Mouse (Mus musculus): ENCODE results near the gene Atp8a2. TPM values are rescaled to one million over a fixed set of nuclear protein-coding genes. Genes with fewer than 3 reads are reported as not detected.
"Not testable (repeated sequence)": the region's sequence is repeated elsewhere in the genome, so short reads cannot be mapped to it uniquely, and the experiment has no call there.

The Atp8a2 gene
- polyA plus RNA-seq, 1 experiment from 2014 or later = 7.4 TPM

DNA sequence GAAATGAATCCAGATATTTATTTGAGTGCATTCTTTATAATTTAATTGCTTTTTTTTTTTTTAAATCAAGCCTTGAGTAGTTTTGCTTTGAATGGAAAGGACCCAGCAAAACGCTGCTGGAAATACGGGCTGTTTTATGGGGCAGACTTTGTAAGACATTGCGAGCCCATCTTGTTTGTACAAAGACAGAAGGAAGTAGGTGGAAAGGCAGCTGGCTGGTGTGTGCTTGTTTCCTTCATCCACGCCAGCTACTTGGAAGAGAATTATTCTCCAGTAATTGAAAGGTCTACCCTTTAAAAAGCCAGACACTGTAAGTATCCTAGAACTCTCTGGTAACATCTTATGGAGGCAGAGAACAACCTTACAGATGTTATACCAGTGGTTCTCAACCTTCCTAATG, 476.6 kb downstream of the Atp8a2 start:
- no peaks in the 10 kb centered on the region for H3K9me3 ChIP-seq (ENCODE audit: control insufficient read depth, low read length)
- H3K4me3 ChIP-seq (ENCODE audit: low read depth, low read length) = no peak overlapping the region
- 91% methylated on average over 4 of the region's 4 CpGs for WGBS
- no peak overlapping the region for H3K9ac ChIP-seq (ENCODE audit: low read length)
- ATAC-seq (ENCODE audit: low FRiP score) (no peak), DNase-seq (ENCODE audit: low spot score, missing footprints) (no peak)
- H3K4me2 ChIP-seq = no peak overlapping the region
- no peaks in the 10 kb centered on the region for H3K36me3 ChIP-seq (ENCODE audit: control insufficient read depth, insufficient read depth, low read length)
- no peaks in the 10 kb centered on the region for H3K27me3 ChIP-seq (ENCODE audit: control insufficient read depth, insufficient read depth, low read length)
- peaks cover 11% of the 10 kb centered on the region; the same call in 1 of the 2 replicates for H3K4me1 ChIP-seq (ENCODE audit: control insufficient read depth, insufficient read depth, low read length)
- no peak overlapping the region for H3K27ac ChIP-seq (ENCODE audit: low read depth, low read length)

DNA sequence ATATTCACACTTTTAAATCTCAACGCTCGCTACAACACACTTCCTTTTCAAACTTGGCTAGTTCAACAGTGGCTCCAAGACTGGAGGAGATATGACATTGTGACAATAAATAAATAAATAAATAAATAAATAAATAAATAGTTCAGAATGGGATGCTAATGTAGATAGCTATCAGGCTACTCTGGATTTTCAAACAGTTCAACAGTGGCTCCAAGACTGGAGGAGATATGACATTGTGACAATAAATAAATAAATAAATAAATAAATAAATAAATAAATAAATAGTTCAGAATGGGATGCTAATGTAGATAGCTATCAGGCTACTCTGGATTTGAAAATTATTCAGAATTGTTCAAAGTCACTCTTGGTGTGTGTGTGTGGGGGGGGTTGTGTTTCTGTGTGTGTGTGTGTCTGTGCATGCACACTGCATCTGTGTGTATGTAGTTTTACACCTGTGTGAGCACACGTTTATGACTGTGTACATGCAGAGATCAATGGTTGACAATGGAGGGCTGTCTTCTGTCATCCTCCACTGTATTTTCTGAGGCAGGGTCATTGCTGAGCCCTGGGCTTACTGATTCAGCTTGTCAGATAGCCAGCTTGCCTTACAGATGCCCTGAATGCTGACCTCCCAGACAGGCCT, 480.4 kb downstream of the Atp8a2 start:
- peak; percentile 30; the same call in 1 of the 2 replicates for ATAC-seq (ENCODE audit: low FRiP score)
- not testable (repeated sequence) for H3K27ac ChIP-seq (ENCODE audit: low read depth, low read length); H3K9ac ChIP-seq (ENCODE audit: low read length); H3K36me3 ChIP-seq (ENCODE audit: control insufficient read depth, insufficient read depth, low read length); H3K4me2 ChIP-seq; H3K4me3 ChIP-seq (ENCODE audit: low read depth, low read length); H3K27me3 ChIP-seq (ENCODE audit: control insufficient read depth, insufficient read depth, low read length); H3K9me3 ChIP-seq (ENCODE audit: control insufficient read depth, low read length)
- DNase-seq (ENCODE audit: low spot score, missing footprints) = peak; percentile 83
- peaks cover 13% of the 10 kb centered on the region; the same call in 1 of the 2 replicates for H3K4me1 ChIP-seq (ENCODE audit: control insufficient read depth, insufficient read depth, low read length)
- 38% methylated on average over 3 of the region's 3 CpGs for WGBS

DNA sequence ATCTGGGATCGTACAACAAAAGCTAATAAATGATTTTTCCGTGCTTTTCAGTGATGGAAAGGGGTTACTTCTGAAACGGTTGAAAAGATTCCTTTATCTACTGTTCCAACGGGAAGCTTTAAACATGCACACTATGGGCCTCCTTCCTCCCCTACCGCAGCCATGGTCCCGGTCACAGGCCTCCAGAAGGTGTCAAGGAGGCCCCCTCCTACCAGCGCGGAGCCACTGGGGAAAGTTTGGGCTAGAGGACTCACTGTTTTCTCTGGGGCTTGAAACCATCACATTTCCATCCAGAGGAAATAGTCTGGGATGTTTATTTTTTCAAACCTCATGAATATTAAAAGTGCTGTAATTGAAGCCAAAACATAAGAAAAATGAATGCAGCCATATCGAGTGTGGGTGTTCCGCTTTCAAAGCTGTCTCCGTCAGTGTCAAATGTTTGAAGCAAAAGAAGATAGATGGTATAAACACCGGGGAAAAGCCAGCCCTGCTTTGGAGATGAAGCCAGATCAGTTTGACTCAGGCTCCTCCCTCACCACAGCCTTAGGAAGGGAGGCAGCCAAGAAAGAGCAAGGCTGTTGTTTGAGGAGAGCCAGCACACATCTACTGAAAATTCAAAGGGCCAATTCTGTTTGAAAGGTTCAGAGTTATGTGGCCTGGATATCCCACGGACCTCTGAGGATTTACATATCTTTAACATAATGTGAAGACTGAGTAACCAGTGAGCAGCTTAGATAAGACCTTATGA, 481.1 kb downstream of the Atp8a2 start:
- DNase-seq (ENCODE audit: low spot score, missing footprints) = peak; percentile 88
- WGBS = 49% methylated on average over 13 of the region's 13 CpGs
- Histone ChIP-seq H3K9me3 (ENCODE audit: control insufficient read depth, low read length) (no peaks in the 10 kb centered on the region), H3K27me3 (ENCODE audit: control insufficient read depth, insufficient read depth, low read length) (no peaks in the 10 kb centered on the region), H3K27ac (ENCODE audit: low read depth, low read length) (peak overlapping the region; percentile 25; the same call in 1 of the 2 replicates), H3K4me1 (ENCODE audit: control insufficient read depth, insufficient read depth, low read length) (peaks cover 13% of the 10 kb centered on the region; the same call in 1 of the 2 replicates), H3K4me2 (no peak overlapping the region), H3K36me3 (ENCODE audit: control insufficient read depth, insufficient read depth, low read length) (no peaks in the 10 kb centered on the region), H3K4me3 (ENCODE audit: low read depth, low read length) (no peak overlapping the region), H3K9ac (ENCODE audit: low read length) (no peak overlapping the region)
- peak; percentile 92 for ATAC-seq (ENCODE audit: low FRiP score)

DNA sequence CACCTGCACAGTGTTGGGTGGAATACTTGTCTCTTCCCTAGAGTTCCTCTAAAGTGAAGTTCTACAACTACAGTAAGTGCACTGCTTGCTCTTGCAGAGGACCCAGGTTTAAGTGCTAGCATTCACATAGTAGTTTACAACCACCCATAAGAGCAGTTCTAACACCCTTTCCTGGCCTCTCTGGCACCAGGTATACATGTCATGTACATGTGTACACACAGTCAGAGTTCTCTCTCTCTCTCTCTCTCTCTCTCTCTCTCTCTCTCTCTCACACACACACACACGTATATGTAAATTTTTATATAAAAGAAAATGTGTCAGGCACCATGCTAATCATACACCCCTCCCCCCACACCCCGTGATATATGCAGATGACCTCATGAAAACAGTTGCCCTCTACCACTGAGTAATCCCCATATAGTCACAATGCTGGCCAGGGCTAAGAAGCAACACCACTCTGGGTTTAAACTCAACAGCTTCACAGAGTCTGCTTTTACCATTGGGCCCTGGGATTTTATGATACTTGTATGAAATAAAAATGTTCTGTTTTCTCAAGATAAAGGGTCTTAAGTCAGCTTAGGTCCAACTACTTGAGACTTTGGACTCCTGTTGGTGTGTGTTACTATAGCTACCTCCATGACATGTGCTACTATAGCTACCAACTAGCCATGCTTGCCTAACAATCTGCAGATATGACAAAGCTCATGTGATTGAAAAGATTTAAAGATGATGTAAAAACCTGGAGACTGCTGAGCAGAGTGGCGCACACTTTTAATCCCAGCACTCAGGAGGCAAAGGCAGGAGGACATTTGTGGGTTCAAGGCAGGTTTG, 487.3 kb downstream of the Atp8a2 start:
- Histone ChIP-seq H3K4me3 (ENCODE audit: low read depth, low read length) (no peak overlapping the region), H3K4me1 (ENCODE audit: control insufficient read depth, insufficient read depth, low read length) (no peaks in the 10 kb centered on the region; the same call in 1 of the 2 replicates), H3K27me3 (ENCODE audit: control insufficient read depth, insufficient read depth, low read length) (no peaks in the 10 kb centered on the region), H3K9ac (ENCODE audit: low read length) (no peak overlapping the region), H3K36me3 (ENCODE audit: control insufficient read depth, insufficient read depth, low read length) (no peaks in the 10 kb centered on the region), H3K9me3 (ENCODE audit: control insufficient read depth, low read length) (no peaks in the 10 kb centered on the region), H3K4me2 (no peak overlapping the region), H3K27ac (ENCODE audit: low read depth, low read length) (no peak overlapping the region)
- DNase-seq (ENCODE audit: low spot score, missing footprints) = no peak
- WGBS = 67% methylated on average over 3 of the region's 3 CpGs
- ATAC-seq (ENCODE audit: low FRiP score) = no peak

DNA sequence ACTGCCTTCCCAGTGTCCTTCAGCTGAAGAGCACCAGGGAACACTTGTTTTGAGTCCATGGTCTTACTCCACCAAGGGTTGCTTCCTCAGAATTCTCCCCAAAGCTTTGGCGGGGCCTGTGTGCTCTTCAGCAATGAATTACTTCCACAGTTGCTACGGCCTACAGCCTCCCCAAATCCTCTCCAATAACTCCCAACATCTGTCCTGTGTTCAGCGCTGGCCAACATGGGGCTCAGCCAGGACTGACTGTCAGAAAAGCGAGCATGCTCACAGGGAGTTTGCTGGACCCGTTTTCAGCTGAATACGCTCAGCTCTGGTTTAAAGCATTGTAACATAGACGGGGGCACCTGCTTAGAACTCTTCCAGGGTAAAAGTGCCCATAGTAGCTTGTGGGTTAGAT, 489.0 kb downstream of the Atp8a2 start:
- H3K36me3 ChIP-seq (ENCODE audit: control insufficient read depth, insufficient read depth, low read length) = no peaks in the 10 kb centered on the region
- H3K27me3 ChIP-seq (ENCODE audit: control insufficient read depth, insufficient read depth, low read length) = no peaks in the 10 kb centered on the region
- H3K4me1 ChIP-seq (ENCODE audit: control insufficient read depth, insufficient read depth, low read length) = no peaks in the 10 kb centered on the region; the same call in 1 of the 2 replicates
- no peaks in the 10 kb centered on the region for H3K9me3 ChIP-seq (ENCODE audit: control insufficient read depth, low read length)
- H3K4me3 ChIP-seq (ENCODE audit: low read depth, low read length) = no peak overlapping the region
- H3K4me2 ChIP-seq = no peak overlapping the region
- ATAC-seq (ENCODE audit: low FRiP score) (no peak), DNase-seq (ENCODE audit: low spot score, missing footprints) (no peak)
- no peak overlapping the region for H3K9ac ChIP-seq (ENCODE audit: low read length)
- H3K27ac ChIP-seq (ENCODE audit: low read depth, low read length) = no peak overlapping the region
- 88% methylated on average over 7 of the region's 7 CpGs for WGBS

DNA sequence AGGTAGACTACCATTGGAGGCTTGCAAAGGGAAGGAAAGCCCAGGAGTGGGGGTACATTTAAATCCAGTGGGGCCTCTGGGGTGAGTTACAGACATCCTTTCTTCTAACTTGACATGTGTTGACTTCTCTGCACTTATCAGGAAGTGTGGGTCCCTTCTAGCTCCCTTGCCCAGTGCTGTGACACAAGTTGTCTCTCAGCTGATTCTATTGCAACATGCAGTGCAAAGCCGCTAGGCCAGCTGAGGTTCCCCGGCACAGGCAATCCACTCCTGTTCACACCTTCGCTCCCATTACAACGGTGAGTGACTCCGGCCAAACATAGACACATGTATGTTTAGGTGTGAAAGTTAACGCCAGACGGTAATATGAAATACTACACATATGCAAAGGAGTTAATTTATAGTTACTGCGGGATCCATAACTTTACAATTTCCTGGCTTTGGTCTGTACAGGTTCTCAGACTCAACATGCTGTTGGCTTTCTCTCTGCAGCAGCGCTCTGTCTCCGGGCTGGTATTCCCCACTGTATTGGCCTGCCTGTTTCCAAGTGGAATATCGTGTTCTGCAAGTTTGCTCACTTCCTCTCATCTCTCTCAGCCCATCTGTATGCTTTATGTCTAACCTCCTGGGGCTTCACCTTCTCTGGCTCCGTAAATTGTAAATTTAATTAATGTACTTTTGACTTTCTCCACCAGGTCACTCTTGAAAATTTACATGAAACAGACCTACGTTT, 491.5 kb downstream of the Atp8a2 start:
- DNase-seq (ENCODE audit: low spot score, missing footprints) = no peak
- Histone ChIP-seq H3K4me1 (ENCODE audit: control insufficient read depth, insufficient read depth, low read length) (no peaks in the 10 kb centered on the region), H3K9me3 (ENCODE audit: control insufficient read depth, low read length) (no peaks in the 10 kb centered on the region), H3K4me2 (no peak overlapping the region), H3K27ac (ENCODE audit: low read depth, low read length) (no peak overlapping the region), H3K9ac (ENCODE audit: low read length) (no peak overlapping the region), H3K36me3 (ENCODE audit: control insufficient read depth, insufficient read depth, low read length) (no peaks in the 10 kb centered on the region), H3K4me3 (ENCODE audit: low read depth, low read length) (no peak overlapping the region), H3K27me3 (ENCODE audit: control insufficient read depth, insufficient read depth, low read length) (no peaks in the 10 kb centered on the region)
- ATAC-seq (ENCODE audit: low FRiP score) = no peak
- 91% methylated on average over 13 of the region's 13 CpGs for WGBS

DNA sequence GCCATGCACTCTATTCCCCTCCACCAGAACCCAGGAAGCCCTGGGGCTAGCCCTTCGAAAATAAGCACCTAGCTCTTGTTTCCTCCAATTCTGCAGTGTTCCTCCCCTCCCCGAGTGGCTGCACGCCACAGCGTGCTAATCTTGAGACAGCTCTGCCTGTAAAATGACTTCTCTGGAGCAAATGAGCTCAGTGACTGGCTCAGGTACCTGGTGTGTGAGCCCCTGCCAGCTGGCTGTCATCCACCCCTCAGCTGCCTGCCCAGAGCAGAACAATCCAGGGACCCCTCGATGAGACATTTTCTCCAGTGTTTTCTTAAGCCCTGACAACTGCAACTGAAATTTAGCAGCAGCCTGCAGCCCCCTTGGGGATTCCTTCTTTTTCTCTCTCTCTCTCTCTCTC, 495.5 kb downstream of the Atp8a2 start:
- no peak overlapping the region for H3K4me3 ChIP-seq (ENCODE audit: low read depth, low read length)
- DNase-seq (ENCODE audit: low spot score, missing footprints) (no peak), ATAC-seq (ENCODE audit: low FRiP score) (no peak)
- no peaks in the 10 kb centered on the region for H3K36me3 ChIP-seq (ENCODE audit: control insufficient read depth, insufficient read depth, low read length)
- no peak overlapping the region for H3K4me2 ChIP-seq
- no peaks in the 10 kb centered on the region for H3K9me3 ChIP-seq (ENCODE audit: control insufficient read depth, low read length)
- 49% methylated on average over 5 of the region's 5 CpGs for WGBS
- H3K27me3 ChIP-seq (ENCODE audit: control insufficient read depth, insufficient read depth, low read length) = no peaks in the 10 kb centered on the region
- no peaks in the 10 kb centered on the region for H3K4me1 ChIP-seq (ENCODE audit: control insufficient read depth, insufficient read depth, low read length)
- H3K9ac ChIP-seq (ENCODE audit: low read length) = no peak overlapping the region
- no peak overlapping the region for H3K27ac ChIP-seq (ENCODE audit: low read depth, low read length)

DNA sequence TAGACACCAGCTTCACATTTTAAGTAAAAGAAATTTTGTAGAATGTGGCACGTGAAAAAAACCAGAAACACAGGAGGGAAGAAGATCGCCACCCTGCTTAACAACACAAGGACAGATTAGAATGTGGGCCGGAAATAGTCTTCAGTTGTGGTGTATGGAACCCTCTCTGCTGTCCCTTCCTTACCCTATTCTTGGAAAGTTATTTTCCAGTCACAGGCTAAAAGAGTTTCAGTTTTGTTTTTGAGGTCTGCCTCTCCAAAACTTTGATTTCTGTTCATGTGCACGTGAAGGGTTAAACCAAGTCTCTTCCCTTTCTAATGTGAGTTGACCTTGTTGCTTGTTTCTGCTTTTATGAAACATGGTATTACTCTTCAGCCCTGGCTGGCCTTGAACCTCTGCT, 501.8 kb downstream of the Atp8a2 start:
- Histone ChIP-seq H3K4me3 (ENCODE audit: low read depth, low read length) (no peak overlapping the region), H3K27ac (ENCODE audit: low read depth, low read length) (no peak overlapping the region), H3K9me3 (ENCODE audit: control insufficient read depth, low read length) (no peaks in the 10 kb centered on the region), H3K9ac (ENCODE audit: low read length) (no peak overlapping the region), H3K4me2 (no peak overlapping the region), H3K27me3 (ENCODE audit: control insufficient read depth, insufficient read depth, low read length) (no peaks in the 10 kb centered on the region), H3K4me1 (ENCODE audit: control insufficient read depth, insufficient read depth, low read length) (no peaks in the 10 kb centered on the region), H3K36me3 (ENCODE audit: control insufficient read depth, insufficient read depth, low read length) (no peaks in the 10 kb centered on the region)
- ATAC-seq (ENCODE audit: low FRiP score) (no peak), DNase-seq (ENCODE audit: low spot score, missing footprints) (no peak)
- WGBS = 90% methylated on average over 4 of the region's 4 CpGs

All from midbrain, embryonic 11.5 days (tissue).